Mouse (Mus musculus) spleen, adult 2 months (tissue): ENCODE measurements around the gene Dffa. TPM values are rescaled to one million over a fixed set of nuclear protein-coding genes. Genes with fewer than 3 reads are reported as not detected.
"Not testable (repeated sequence)": the region's sequence is repeated elsewhere in the genome, so short reads cannot be mapped to it uniquely, and the experiment has no call there.

Source experiments
- DNase-seq, 2 experiments: peaks; one replicate each; pipeline versions ENCODE4 v3.0.0 to v3.0.0-alpha.2; 2012 to 2021; ENCODE audit warnings: low spot score in 2 of 2, low read depth in 1 of 2
- H3K27ac ChIP-seq: fragments of 200-500 bp; 2 replicates; pipeline ENCODE4 v1.5.1; 2012; ENCODE audit warnings: low read length, inconsistent platforms; ENCODE audit not compliant: insufficient read depth
- H3K27me3 ChIP-seq: fragments of 200-500 bp; 2 replicates; pipeline ENCODE4 v1.6.1; 2012; ENCODE audit warnings: mild to moderate bottlenecking, moderate library complexity, low read length, inconsistent platforms; ENCODE audit not compliant: control insufficient read depth, insufficient read depth
- H3K36me3 ChIP-seq: fragments of 200-500 bp; 2 replicates; pipeline ENCODE4 v1.6.1; 2012; ENCODE audit warnings: mild to moderate bottlenecking, low read length, inconsistent platforms; ENCODE audit not compliant: control insufficient read depth, insufficient read depth
- H3K4me1 ChIP-seq: fragments of 200-500 bp; 2 replicates; pipeline ENCODE4 v1.6.1; 2011; ENCODE audit warnings: inconsistent platforms; ENCODE audit not compliant: control insufficient read depth, insufficient read depth, insufficient read length
- H3K4me3 ChIP-seq: fragments of 200-500 bp; 2 replicates; pipeline ENCODE4 v1.5.1; 2011; ENCODE audit warnings: mild to moderate bottlenecking, inconsistent platforms; ENCODE audit not compliant: insufficient read depth, insufficient read length; ENCODE audit errors: extremely low read depth
- CTCF ChIP-seq: fragments of 200-500 bp; IDR thresholded peaks from 2 replicates; pipeline ENCODE4 v1.5.1; 2011; ENCODE audit warnings: mild to moderate bottlenecking, inconsistent platforms; ENCODE audit not compliant: insufficient read depth, insufficient read length, insufficient replicate concordance; ENCODE audit errors: extremely low read depth
- POLR2A ChIP-seq: fragments of 200-500 bp; IDR thresholded peaks from 2 replicates; pipeline ENCODE4 v1.6.1; 2011; ENCODE audit warnings: low read depth, low read length, inconsistent platforms
- WGBS: fragments of 180-500 bp; shearing (Covaris S2); methylation state at CpG from one replicate; pipeline ENCODE4 v1.1.7; 2018; 5-methylcytosine and 5-hydroxymethylcytosine counted together
- polyA plus RNA-seq: library from polyadenylated mRNA; depleted of rRNA; stranded (reverse); fragments of >200 nt; gene quantifications from 2 replicates; pipeline ENCODE4 v1.2.3, GENCODE M21; 2012

Dffa gene
- polyA plus RNA-seq, 1 experiment: 15.4 TPM

DNA sequence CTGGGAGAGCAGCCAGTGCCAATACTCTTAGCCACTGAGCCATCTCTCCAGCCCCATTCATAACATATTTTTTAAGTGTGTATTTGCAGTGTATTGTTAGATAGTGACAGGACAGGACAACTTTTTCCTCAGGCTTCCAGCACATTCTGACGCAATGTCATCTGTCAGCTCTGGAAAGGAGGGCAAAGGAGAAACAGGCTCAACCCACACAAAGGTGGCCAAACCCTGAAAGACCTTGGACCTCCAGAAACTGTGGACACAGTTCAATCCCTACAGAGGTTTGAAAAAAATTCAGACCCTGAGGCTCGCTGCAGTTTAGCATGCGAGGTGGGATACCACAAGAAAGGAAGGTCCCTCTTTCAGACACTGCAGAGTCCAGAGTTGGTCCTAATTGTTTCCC lies 6.0 kb upstream of the Dffa start:
- Histone ChIP-seq H3K4me3 (no peak overlapping the region), H3K4me1 (peaks cover 5% of the 10 kb centered on the region), H3K27me3 (no peaks in the 10 kb centered on the region), H3K27ac (no peak overlapping the region), H3K36me3 (no peaks in the 10 kb centered on the region)
- no peak for DNase-seq
- no peak for TF ChIP-seq POLR2A
- no peak for TF ChIP-seq CTCF
- WGBS: 74% methylated on average over 3 of the region's 3 CpGs

DNA sequence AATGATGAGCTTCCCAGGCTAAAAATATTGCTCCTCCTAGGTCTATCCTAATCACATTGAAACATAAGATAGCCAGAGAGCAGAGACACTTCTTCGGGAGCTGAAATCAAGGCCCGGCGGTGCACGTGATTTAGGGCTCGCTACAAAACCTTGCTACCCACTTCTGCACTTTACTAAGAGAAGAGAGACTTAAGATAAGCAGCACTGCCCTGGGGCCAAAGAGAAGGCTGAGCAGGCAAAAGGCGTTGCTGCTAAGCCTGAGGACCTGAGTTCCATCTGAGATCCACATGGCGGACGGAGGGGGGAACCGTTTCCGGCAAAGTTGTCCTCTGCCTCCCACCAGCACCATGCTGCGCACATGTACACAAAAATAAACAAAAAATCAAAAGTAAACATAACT lies 5.4 kb upstream of the Dffa start:
- H3K27me3 ChIP-seq: no peaks in the 10 kb centered on the region
- no peak overlapping the region for H3K27ac ChIP-seq
- no peaks in the 10 kb centered on the region for H3K36me3 ChIP-seq
- peak overlapping the region; percentile 79 for H3K4me3 ChIP-seq
- TF ChIP-seq POLR2A (no peak), CTCF (no peak)
- peaks cover 5% of the 10 kb centered on the region for H3K4me1 ChIP-seq
- no peak for DNase-seq
- WGBS: 9% methylated on average over 11 of the region's 11 CpGs

DNA sequence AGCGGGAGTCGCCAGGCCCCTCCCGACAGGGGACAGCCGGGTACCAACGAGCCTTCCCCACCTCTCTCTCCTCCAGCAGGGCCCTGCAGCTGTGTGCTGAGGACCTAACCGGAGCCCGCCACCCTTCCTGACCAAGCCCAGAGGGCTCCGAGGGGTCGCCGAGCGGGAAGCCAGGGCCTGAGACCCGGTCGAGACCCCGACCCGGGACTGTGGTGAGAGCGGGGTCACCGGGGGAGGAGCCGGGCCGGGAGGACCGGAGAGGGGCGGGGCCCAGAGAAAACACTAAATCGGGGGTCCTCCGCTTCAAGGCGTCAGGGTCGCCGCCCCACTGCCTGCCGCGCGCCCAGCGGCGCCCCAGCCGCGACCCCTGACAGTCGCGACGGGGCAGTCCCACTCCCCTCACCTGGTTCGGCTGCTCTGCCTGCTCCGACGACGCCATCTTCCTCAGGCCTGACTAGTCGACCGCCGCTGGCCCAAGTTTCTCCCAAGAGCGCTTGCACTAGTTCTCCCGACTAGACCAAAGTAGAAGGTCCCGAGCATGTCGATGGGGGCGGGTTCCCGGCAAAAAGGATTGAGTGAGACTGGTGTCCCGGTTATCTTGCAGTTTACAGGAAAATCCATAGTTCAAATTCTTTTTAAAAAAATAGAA lies 4.5 kb upstream of the Dffa start, which contains the start of gene Pex14:
Gene Pex14 (minus strand): TSS at position 508 of the 649 bp plus-strand sequence.
- Histone ChIP-seq H3K27me3 (no peaks in the 10 kb centered on the region), H3K36me3 (no peaks in the 10 kb centered on the region), H3K4me1 (peaks cover 5% of the 10 kb centered on the region), H3K27ac (peak within 1 kb of the TSS; percentile 1; the same call in 1 of the 2 replicates), H3K4me3 (peak within 1 kb of the TSS; percentile 79)
- no peak for TF ChIP-seq CTCF
- TF ChIP-seq POLR2A: peak; percentile 37; the same call in 1 of the 2 replicates
- peak; percentile 59 to 94 for DNase-seq
- WGBS: under 1% methylated on average over 45 of the region's 50 CpGs

GRCm38 (mm10) chr4:149100449-149100848 lies 3.5 kb upstream of the Dffa start:
- H3K4me1 ChIP-seq, H3K4me3 ChIP-seq, H3K36me3 ChIP-seq, DNase-seq, H3K27ac ChIP-seq, H3K27me3 ChIP-seq: not testable (repeated sequence)
- WGBS: 85% methylated on average over 12 of the region's 12 CpGs

DNA sequence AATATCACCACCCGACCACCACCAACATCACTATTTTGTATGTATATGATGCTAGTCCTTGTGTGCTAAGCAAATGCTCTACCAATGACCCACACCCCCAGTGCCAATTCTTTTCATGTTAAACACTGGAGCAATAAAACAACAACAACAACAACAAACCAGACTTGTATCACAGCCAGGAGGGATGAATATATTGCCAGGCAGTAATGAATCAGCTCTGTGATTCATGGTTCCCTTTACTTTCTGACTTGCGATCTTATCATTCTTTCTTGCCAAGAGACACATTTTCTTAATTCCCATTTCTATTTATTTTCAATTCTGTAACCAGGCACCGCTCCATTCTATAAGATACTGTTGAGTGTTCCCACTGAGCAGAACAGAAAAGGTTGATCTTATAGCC lies 2.5 kb upstream of the Dffa start:
- no peak for DNase-seq
- Histone ChIP-seq H3K4me3 (no peak overlapping the region), H3K4me1 (peaks cover 10% of the 10 kb centered on the region), H3K27me3 (no peaks in the 10 kb centered on the region), H3K27ac (no peak overlapping the region), H3K36me3 (no peaks in the 10 kb centered on the region)
- 83% methylated on average over 3 of the region's 3 CpGs for WGBS
- no peak for TF ChIP-seq CTCF
- TF ChIP-seq POLR2A: no peak

- not testable (repeated sequence) for DNase-seq, H3K27me3 ChIP-seq, H3K27ac ChIP-seq, H3K4me3 ChIP-seq, H3K36me3 ChIP-seq, H3K4me1 ChIP-seq
- WGBS: 42% methylated on average over 12 of the region's 12 CpGs
Observed at GRCm38 (mm10) chr4:149119978-149120562, 16.1 kb downstream of the Dffa start.

GRCm38 (mm10) chr4:149123432-149123831 lies 19.5 kb downstream of the Dffa start:
- 75% methylated on average over 5 of the region's 5 CpGs for WGBS
- Histone ChIP-seq H3K27me3 (no peaks in the 10 kb centered on the region), H3K36me3 (no peaks in the 10 kb centered on the region), H3K4me1 (no peaks in the 10 kb centered on the region), H3K4me3 (no peak overlapping the region), H3K27ac (no peak overlapping the region)
- no peak for DNase-seq
- TF ChIP-seq POLR2A (no peak), CTCF (no peak)
